Mouse (Mus musculus): Measurements from ENCODE around the gene Svs2.
"Not testable (repeated sequence)": the region's sequence is repeated elsewhere in the genome, so short reads cannot be mapped to it uniquely, and the experiment has no call there.

Svs2 gene

GRCm38 (mm10) chr2:164238366-164238765 is at the start of gene Svs2:
Gene Svs2 (minus strand): TSS chr2:164238466.
- no peak for DNase-seq (ENCODE audit: low spot score)

- no peak for DNase-seq (ENCODE audit: low spot score)
Observed at GRCm38 (mm10) chr2:164278359-164278758, 40.1 kb upstream of the Svs2 start, which contains the start of gene Svs4. Gene Svs4 (minus strand): TSS chr2:164278459.

- DNase-seq (ENCODE audit: low spot score) = not testable (repeated sequence)
Observed at GRCm38 (mm10) chr2:164256540-164256939, 18.3 kb upstream of the Svs2 start, which contains the start of gene Svs3b. Gene Svs3b (minus strand): TSS chr2:164256640.

- no peak for DNase-seq (ENCODE audit: low spot score)
Observed at GRCm38 (mm10) chr2:164232671-164233070, 5.6 kb downstream of the Svs2 start.

- DNase-seq (ENCODE audit: low spot score) = no peak
Observed at GRCm38 (mm10) chr2:164228361-164229070, 9.8 kb downstream of the Svs2 start.

- no peak for DNase-seq (ENCODE audit: low spot score)
Observed at GRCm38 (mm10) chr2:164221522-164221921, 16.7 kb downstream of the Svs2 start, which contains the start of gene Wfdc15b. Gene Wfdc15b (minus strand): TSS chr2:164221660.

GRCm38 (mm10) chr2:164219295-164219694 is 19.0 kb downstream of the Svs2 start:
- no peak for DNase-seq (ENCODE audit: low spot score)

GRCm38 (mm10) chr2:164212711-164213110 is 25.6 kb downstream of the Svs2 start:
- no peak for DNase-seq (ENCODE audit: low spot score)

- no peak for DNase-seq (ENCODE audit: low spot score)
Observed at GRCm38 (mm10) chr2:164210892-164211291, 27.4 kb downstream of the Svs2 start.

GRCm38 (mm10) chr2:164206676-164207075 is 31.6 kb downstream of the Svs2 start:
- DNase-seq (ENCODE audit: low spot score) = no peak

GRCm38 (mm10) chr2:164206011-164206410 is 32.3 kb downstream of the Svs2 start:
- DNase-seq (ENCODE audit: low spot score) = not testable (repeated sequence)

- no peak for DNase-seq (ENCODE audit: low spot score)
Observed at GRCm38 (mm10) chr2:164199626-164200327, 38.5 kb downstream of the Svs2 start, which contains the start of gene Wfdc15a. Gene Wfdc15a (minus strand): TSS chr2:164200130.

GRCm38 (mm10) chr2:164196700-164196990 is 41.6 kb downstream of the Svs2 start:
- DNase-seq (ENCODE audit: low spot score) = no peak

- DNase-seq (ENCODE audit: low spot score) = no peak
Observed at GRCm38 (mm10) chr2:164195971-164196699, 42.1 kb downstream of the Svs2 start.

- no peak for DNase-seq (ENCODE audit: low spot score)
Observed at GRCm38 (mm10) chr2:164194959-164195630, 43.2 kb downstream of the Svs2 start.

- DNase-seq (ENCODE audit: low spot score) = no peak
Observed at GRCm38 (mm10) chr2:164192279-164192678, 46.0 kb downstream of the Svs2 start.

- no peak for DNase-seq (ENCODE audit: low spot score)
Observed at GRCm38 (mm10) chr2:164190576-164190975, 47.7 kb downstream of the Svs2 start, which contains the start of gene Wfdc12. Gene Wfdc12 (minus strand): TSS chr2:164190608.

- DNase-seq (ENCODE audit: low spot score) = no peak
Observed at GRCm38 (mm10) chr2:164188722-164189121, 49.5 kb downstream of the Svs2 start.

All from T-cell, adult 2 months (primary cell).